Mouse (Mus musculus) embryonic fibroblast, embryonic 13.5 days (primary cell): ENCODE results near the gene Hlx.

Experiments used
- CTCF ChIP-seq: IDR thresholded peaks from 2 replicates; pipeline ENCODE4 v1.5.1; 2011; ENCODE audit warnings: mild to moderate bottlenecking, control low read depth, low read length, moderate library complexity, borderline replicate concordance; ENCODE audit not compliant: insufficient read depth
- POLR2A ChIP-seq: IDR thresholded peaks from 2 replicates; pipeline ENCODE4 v1.6.1; 2011; ENCODE audit warnings: low read depth, mild to moderate bottlenecking, control low read depth, low read length, moderate library complexity

GRCm38 (mm10) chr1:184721121-184721520, 11.3 kb downstream of the Hlx start:
- no peak for TF ChIP-seq CTCF
- TF ChIP-seq POLR2A: no peak
